Mouse (Mus musculus) E14TG2a.4 (cell line): ENCODE measurements at regions not wholly inside any gene's neighbourhood (a gene's known extent, or its start where the extent isn't known, plus 50 kb on each side); places are given as distances from the start of the nearest gene placed in this dataset.

ENCODE experiments used
- CTCF ChIP-seq: conservative IDR thresholded peaks from 2 replicates; pipeline ENCODE4 v1.5.1; 2014; ENCODE audit warnings: low read length
- POU5F1 ChIP-seq: IDR thresholded peaks from 2 replicates; pipeline ENCODE4 v1.6.1; 2014; ENCODE audit warnings: low read length, borderline replicate concordance

DNA sequence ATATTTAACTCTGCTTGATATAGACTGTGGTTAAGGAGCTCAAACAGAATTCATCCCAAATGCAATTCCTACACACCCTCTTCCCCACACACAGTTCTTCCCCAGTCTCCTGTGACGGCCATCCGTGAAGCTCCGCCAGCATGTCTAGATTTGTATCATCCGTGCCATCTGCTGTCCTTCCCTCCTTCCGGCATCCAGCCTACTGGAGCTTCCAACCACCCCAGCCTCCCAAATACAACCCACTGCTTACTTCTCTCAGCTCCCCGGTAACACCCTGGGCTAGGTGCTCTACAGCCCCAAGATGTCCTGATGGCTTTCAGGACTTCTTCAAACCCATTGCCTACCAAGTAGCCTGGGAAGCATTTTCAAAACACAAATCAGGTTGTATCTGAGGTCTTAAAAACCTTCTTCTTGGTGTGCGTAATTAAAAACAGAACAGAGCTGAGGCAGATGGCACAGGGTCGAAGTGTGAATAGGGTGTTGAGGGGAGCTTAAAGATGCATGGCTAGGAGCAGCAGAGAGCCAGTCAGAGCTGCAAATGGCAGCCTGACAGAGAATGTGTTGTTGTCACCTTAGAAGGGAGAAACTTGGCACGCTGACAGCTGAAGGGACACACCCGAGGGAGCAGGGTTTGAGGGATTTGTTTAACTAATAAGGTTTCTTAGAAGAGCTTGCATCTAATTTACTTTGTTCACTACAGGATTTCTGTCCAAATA lies 134.8 kb downstream of the Aipl1 start:
- TF ChIP-seq CTCF (no peak), POU5F1 (no peak)
